Mouse (Mus musculus): ENCODE results near the gene Med8. TPM values are rescaled to one million over a fixed set of nuclear protein-coding genes. Genes with fewer than 3 reads are reported as not detected.
A peak's percentile ranks its signal among the peaks of the same experiment; 100 is the strongest.

Med8 gene
- polyA plus RNA-seq, 1 experiment from 2014 or later, result 99.8 TPM

- Histone ChIP-seq H3K27me3 (replicated peaks) (no peaks in the 10 kb centered on the region), H3K36me3 (peaks cover 59% of the 10 kb centered on the region)
- WGBS, result 86% methylated on average over 13 of the region's 13 CpGs
Measured at GRCm38 (mm10) chr4:118417112-118417797, 8.1 kb downstream of the Med8 start.

GRCm38 (mm10) chr4:118421384-118421783, 12.2 kb downstream of the Med8 start:
- Histone ChIP-seq H3K36me3 (peaks cover 25% of the 10 kb centered on the region), H3K4me1 (no peaks in the 10 kb centered on the region), H3K9me3 (no peaks in the 10 kb centered on the region), H3K27me3 (replicated peaks) (no peaks in the 10 kb centered on the region), H3K9ac (no peak overlapping the region), H3K4me3 (replicated peaks) (no peak overlapping the region), H3K27ac (no peak overlapping the region), H3K4me2 (no peak overlapping the region)
- no peak for ATAC-seq (ENCODE audit: insufficient read depth, low FRiP score, low read depth)
- WGBS, result 86% methylated on average over 3 of the region's 3 CpGs

More at GRCm38 (mm10) chr4:118417112-118417797, 8.1 kb downstream of the Med8 start:
- Histone ChIP-seq H3K4me3 (replicated peaks) (no peak overlapping the region), H3K27ac (no peak overlapping the region), H3K4me1 (no peaks in the 10 kb centered on the region), H3K9me3 (no peaks in the 10 kb centered on the region), H3K4me2 (no peak overlapping the region), H3K9ac (no peak overlapping the region)
- no peak; the same call in 1 of the 2 replicates for ATAC-seq (ENCODE audit: insufficient read depth, low FRiP score, low read depth)

GRCm38 (mm10) chr4:118424541-118425160, 15.5 kb downstream of the Med8 start:
- Histone ChIP-seq H3K27ac (no peak overlapping the region), H3K9ac (no peak overlapping the region), H3K4me3 (replicated peaks) (no peak overlapping the region), H3K4me2 (no peak overlapping the region), H3K27me3 (replicated peaks) (no peaks in the 10 kb centered on the region), H3K36me3 (peaks cover 16% of the 10 kb centered on the region), H3K4me1 (peaks cover 17% of the 10 kb centered on the region), H3K9me3 (no peaks in the 10 kb centered on the region)
- 71% methylated on average over 4 of the region's 4 CpGs for WGBS
- ATAC-seq (ENCODE audit: insufficient read depth, low FRiP score, low read depth), result no peak; the same call in 1 of the 2 replicates

GRCm38 (mm10) chr4:118425374-118425773, 16.2 kb downstream of the Med8 start:
- no peak overlapping the region for H3K4me3 ChIP-seq (replicated peaks)
- no peak overlapping the region for H3K4me2 ChIP-seq
- H3K36me3 ChIP-seq, result peaks cover 11% of the 10 kb centered on the region
- no peak overlapping the region for H3K9ac ChIP-seq
- WGBS, result 93% methylated on average over 1 of the region's 1 CpGs
- peaks cover 23% of the 10 kb centered on the region for H3K4me1 ChIP-seq
- H3K27ac ChIP-seq, result no peak overlapping the region
- H3K9me3 ChIP-seq, result no peaks in the 10 kb centered on the region
- no peaks in the 10 kb centered on the region for H3K27me3 ChIP-seq (replicated peaks)
- ATAC-seq (ENCODE audit: insufficient read depth, low FRiP score, low read depth), result no peak

GRCm38 (mm10) chr4:118427415-118427767, 18.3 kb downstream of the Med8 start:
- peaks cover 10% of the 10 kb centered on the region for H3K36me3 ChIP-seq
- under 1% methylated on average over 5 of the region's 5 CpGs for WGBS
- no peak; the same call in 1 of the 2 replicates for ATAC-seq (ENCODE audit: insufficient read depth, low FRiP score, low read depth)
- no peaks in the 10 kb centered on the region for H3K27me3 ChIP-seq (replicated peaks)
- H3K9me3 ChIP-seq, result no peaks in the 10 kb centered on the region
- H3K9ac ChIP-seq, result peak overlapping the region; percentile 61
- H3K4me1 ChIP-seq, result peaks cover 25% of the 10 kb centered on the region
- H3K27ac ChIP-seq, result peak overlapping the region; percentile 90
- H3K4me3 ChIP-seq (replicated peaks), result peak overlapping the region; percentile 85
- peak overlapping the region; percentile 86 for H3K4me2 ChIP-seq

GRCm38 (mm10) chr4:118427768-118428451, 18.8 kb downstream of the Med8 start, which contains the start of gene Elovl1:
Elovl1 (plus strand) TSS chr4:118428093.
- WGBS, result 2% methylated on average over 20 of the region's 31 CpGs
- H3K27me3 ChIP-seq (replicated peaks), result no peaks in the 10 kb centered on the region
- H3K9ac ChIP-seq, result peak within 1 kb of the TSS; percentile 61

GRCm38 (mm10) chr4:118428531-118429214, 19.5 kb downstream of the Med8 start:
- H3K27me3 ChIP-seq (replicated peaks), result no peaks in the 10 kb centered on the region
- H3K9ac ChIP-seq, result peak overlapping the region; percentile 59
- H3K4me3 ChIP-seq (replicated peaks), result peak overlapping the region; percentile 85
- H3K27ac ChIP-seq, result peak overlapping the region; percentile 90
- WGBS, result 26% methylated on average over 15 of the region's 15 CpGs
- peaks cover 25% of the 10 kb centered on the region for H3K4me1 ChIP-seq
- peak overlapping the region; percentile 86 for H3K4me2 ChIP-seq
- ATAC-seq (ENCODE audit: insufficient read depth, low FRiP score, low read depth), result peak; percentile 32
- no peaks in the 10 kb centered on the region for H3K9me3 ChIP-seq
- H3K36me3 ChIP-seq, result peaks cover 16% of the 10 kb centered on the region

More at GRCm38 (mm10) chr4:118427768-118428451, 18.8 kb downstream of the Med8 start, which contains the start of gene Elovl1:
- peaks cover 25% of the 10 kb centered on the region for H3K4me1 ChIP-seq
- no peaks in the 10 kb centered on the region for H3K9me3 ChIP-seq
- peak within 1 kb of the TSS; percentile 85 for H3K4me3 ChIP-seq (replicated peaks)
- ATAC-seq (ENCODE audit: insufficient read depth, low FRiP score, low read depth), result peak; percentile 96
- peak within 1 kb of the TSS; percentile 90 for H3K27ac ChIP-seq
- peaks cover 15% of the 10 kb centered on the region for H3K36me3 ChIP-seq
- peak within 1 kb of the TSS; percentile 86 for H3K4me2 ChIP-seq

GRCm38 (mm10) chr4:118429215-118429895, 20.2 kb downstream of the Med8 start:
- Histone ChIP-seq H3K4me2 (peak overlapping the region; percentile 86), H3K9me3 (no peaks in the 10 kb centered on the region), H3K4me1 (peaks cover 29% of the 10 kb centered on the region), H3K9ac (no peak overlapping the region), H3K36me3 (peaks cover 16% of the 10 kb centered on the region), H3K4me3 (replicated peaks) (peak overlapping the region; percentile 85), H3K27ac (peak overlapping the region; percentile 90), H3K27me3 (replicated peaks) (no peaks in the 10 kb centered on the region)
- WGBS, result 28% methylated on average over 7 of the region's 7 CpGs
- no peak for ATAC-seq (ENCODE audit: insufficient read depth, low FRiP score, low read depth)

GRCm38 (mm10) chr4:118432332-118432731, 23.2 kb downstream of the Med8 start:
- Histone ChIP-seq H3K9me3 (no peaks in the 10 kb centered on the region), H3K9ac (no peak overlapping the region), H3K36me3 (peaks cover 16% of the 10 kb centered on the region), H3K27me3 (replicated peaks) (no peaks in the 10 kb centered on the region), H3K4me1 (peaks cover 47% of the 10 kb centered on the region), H3K4me2 (no peak overlapping the region), H3K27ac (no peak overlapping the region), H3K4me3 (replicated peaks) (no peak overlapping the region)
- ATAC-seq (ENCODE audit: insufficient read depth, low FRiP score, low read depth), result no peak
- 65% methylated on average over 8 of the region's 8 CpGs for WGBS

- H3K4me3 ChIP-seq (replicated peaks), result peak within 1 kb of the TSS; percentile 64
- H3K9me3 ChIP-seq, result no peaks in the 10 kb centered on the region
- peak; percentile 96 for ATAC-seq (ENCODE audit: insufficient read depth, low FRiP score, low read depth)
Measured at GRCm38 (mm10) chr4:118436820-118437603, 27.9 kb downstream of the Med8 start, which contains the start of gene Cdc20. Cdc20 (minus strand) TSS chr4:118437352.

More at GRCm38 (mm10) chr4:118436820-118437603, 27.9 kb downstream of the Med8 start, which contains the start of gene Cdc20:
- Histone ChIP-seq H3K4me1 (peaks cover 31% of the 10 kb centered on the region), H3K9ac (peak within 1 kb of the TSS; percentile 70), H3K27ac (peak within 1 kb of the TSS; percentile 94), H3K36me3 (peaks cover 10% of the 10 kb centered on the region), H3K27me3 (replicated peaks) (no peaks in the 10 kb centered on the region), H3K4me2 (peak within 1 kb of the TSS; percentile 89)
- under 1% methylated on average over 67 of the region's 67 CpGs for WGBS

All from stomach, embryonic 15.5 days (tissue).